Mouse (Mus musculus): ENCODE data around the gene Arhgap10. TPM values are rescaled to one million over a fixed set of nuclear protein-coding genes. Genes with fewer than 3 reads are reported as not detected.
"Not testable (repeated sequence)": the region's sequence is repeated elsewhere in the genome, so short reads cannot be mapped to it uniquely, and the experiment has no call there.

Gene Arhgap10
- total RNA-seq, 4 experiments from 2014 or later = 38.4 to 43.4 (median 41.2) TPM

DNA sequence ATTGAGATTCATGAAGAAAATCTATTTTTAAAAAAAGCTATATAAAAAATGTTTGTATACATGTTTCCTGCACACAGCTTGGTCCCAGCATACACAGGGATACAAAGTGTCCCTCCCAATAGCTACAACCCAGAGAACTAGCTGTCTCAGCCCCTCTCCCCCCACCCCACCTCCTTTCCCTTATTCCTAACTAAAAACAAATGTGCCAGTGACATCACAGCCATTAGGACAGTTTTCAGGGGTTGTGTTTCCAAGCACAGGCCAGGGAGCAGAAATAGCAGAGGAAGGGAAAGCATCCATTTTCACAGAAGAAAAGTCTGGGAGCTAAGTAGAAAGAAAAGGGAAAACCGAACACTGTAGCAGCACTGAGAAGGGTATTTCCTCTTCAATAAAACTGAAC is 163.6 kb downstream of the Arhgap10 start:
- no peak for DNase-seq (ENCODE audit: low spot score in 2 of 2)

DNA sequence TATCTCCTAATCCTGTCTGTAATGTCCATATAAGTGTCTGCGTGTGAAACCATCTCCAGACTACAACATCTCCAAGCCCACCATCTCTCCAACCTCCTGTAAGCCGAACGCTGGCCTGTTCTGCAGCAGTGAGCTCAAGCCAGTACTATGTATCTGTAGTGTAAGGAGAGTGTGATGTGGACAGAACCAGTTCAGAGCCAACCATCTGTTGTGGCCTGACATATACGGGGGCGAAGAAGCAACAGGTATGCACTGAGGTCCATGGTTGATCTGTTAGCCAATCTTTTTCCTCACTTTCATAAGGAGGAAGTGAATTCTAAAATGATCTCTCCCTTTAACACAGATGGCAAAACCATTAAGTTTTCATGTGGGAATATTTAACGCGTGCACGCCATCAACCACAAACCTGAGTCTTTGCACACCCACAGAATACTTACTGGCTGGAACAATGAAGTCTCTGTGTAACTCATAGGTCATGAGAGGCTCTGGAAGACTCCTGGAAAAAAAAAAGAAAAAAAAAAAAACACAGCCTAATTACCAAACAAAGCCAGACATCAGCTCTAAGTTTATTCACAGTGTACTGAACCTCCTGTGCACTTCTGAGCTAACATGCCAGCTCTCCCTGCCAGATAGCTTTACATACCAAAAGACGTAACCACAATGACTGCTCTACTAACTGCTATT is 166.4 kb downstream of the Arhgap10 start:
- no peak for DNase-seq (ENCODE audit: low spot score in 2 of 2)

DNA sequence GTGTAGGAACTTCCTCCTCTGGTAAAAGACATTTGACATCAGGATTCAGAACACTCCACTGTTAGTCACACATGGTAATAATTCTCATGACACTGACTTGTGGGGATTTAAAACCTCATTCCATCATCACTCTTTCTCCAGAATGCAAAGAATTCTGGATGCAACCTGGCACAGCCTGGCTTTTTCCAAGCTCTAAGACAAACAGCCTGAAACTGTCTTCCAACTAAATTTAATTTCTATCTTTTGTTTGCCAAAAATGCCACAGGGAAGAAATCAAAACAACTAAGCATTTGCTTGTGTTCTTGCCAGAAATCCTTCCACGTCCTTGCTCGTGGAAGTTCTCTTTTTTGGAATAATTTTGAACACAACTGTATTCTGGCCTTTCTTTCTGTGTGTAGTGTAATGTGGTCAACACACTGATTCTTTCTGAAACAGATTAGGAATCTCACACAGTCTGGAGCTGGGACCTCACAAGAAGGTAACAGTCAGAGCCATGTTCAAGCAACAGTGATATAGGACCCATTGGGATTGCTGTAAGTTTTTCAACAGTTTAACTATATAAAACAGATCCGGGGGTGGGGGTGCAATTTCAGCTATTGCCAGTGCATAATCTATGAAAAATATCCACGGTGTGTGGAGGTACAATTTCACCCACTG is 167.5 kb downstream of the Arhgap10 start:
- DNase-seq (ENCODE audit: low spot score in 2 of 2) = no peak

DNA sequence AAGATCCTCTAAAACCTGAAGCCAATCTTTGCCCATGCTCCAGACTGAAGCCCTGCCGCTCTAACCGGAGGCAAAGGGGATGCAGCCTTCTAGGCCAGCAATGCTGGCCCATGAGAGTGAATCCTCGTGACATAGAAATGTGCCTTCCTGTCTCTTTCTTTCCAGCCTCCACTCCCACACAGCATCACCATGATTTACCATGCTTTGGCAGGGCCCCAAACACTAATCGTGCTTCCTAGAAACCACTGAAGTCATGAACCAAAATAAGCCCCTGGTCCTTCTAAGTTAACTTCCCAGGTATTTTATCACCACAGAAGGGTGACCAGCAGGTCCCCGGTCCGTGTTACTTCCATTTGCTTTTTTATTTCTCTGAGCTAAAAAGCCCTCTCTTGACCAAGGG is 173.8 kb downstream of the Arhgap10 start:
- DNase-seq (ENCODE audit: low spot score in 2 of 2) = no peak

DNA sequence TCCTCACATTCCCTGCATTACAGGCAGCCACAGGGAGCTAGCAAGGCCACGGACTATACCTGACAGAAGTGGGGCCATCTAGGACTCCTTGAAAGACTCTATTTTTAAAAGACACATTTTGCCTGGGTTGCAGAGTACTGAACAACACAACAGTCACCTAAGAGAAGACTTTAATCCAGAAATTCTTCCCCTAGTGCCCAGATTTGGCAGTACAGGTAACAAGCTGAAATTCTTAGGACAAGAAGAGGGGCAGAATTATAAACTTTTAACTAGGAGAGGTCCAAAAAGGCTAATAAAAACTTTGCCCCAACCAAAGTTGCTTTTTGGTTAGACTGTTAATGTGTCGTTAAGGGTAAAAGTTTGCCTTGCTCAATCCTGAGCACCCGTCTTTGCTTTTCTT is 174.4 kb downstream of the Arhgap10 start:
- DNase-seq (ENCODE audit: low spot score in 2 of 2) = no peak

DNA sequence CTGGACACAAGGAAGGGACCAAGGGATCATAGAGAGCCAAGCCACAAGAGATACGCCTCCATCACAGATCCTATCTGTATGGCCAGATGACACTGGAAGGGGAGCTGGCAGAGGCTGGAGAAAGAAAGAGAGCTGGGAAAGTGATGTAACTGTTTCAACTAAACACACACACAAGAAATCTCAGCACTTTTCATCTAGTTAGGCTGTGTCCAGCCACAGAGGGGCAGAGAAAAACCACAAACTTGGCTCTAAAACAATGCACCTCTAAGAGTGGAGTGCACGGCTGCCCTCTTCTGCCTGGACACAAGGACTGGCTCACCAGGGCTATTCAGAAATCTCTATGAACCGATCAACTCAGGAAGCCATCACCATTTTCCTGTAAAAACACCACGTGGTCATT is 175.6 kb downstream of the Arhgap10 start:
- no peak for DNase-seq (ENCODE audit: low spot score in 2 of 2)

DNA sequence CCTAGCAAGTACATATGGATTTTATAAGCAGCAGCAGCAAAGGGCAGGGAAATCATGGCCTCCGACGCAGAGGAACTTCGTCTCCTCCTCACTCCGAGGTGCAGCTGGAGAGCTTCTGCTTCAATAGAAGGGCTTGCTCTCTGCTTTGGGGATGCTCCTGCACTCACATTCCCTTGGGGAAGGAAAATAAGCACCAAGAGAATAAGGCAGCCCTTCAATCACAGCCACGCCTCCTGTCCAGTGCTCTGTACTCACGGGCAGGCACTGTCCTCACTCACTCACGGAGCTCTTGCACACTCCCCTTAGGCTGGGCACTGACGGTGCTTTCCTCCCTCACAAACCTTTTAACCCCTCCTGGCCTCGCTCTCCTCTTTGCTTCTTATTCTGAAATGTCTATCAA is 176.4 kb downstream of the Arhgap10 start:
- DNase-seq (ENCODE audit: low spot score in 2 of 2) = no peak

DNA sequence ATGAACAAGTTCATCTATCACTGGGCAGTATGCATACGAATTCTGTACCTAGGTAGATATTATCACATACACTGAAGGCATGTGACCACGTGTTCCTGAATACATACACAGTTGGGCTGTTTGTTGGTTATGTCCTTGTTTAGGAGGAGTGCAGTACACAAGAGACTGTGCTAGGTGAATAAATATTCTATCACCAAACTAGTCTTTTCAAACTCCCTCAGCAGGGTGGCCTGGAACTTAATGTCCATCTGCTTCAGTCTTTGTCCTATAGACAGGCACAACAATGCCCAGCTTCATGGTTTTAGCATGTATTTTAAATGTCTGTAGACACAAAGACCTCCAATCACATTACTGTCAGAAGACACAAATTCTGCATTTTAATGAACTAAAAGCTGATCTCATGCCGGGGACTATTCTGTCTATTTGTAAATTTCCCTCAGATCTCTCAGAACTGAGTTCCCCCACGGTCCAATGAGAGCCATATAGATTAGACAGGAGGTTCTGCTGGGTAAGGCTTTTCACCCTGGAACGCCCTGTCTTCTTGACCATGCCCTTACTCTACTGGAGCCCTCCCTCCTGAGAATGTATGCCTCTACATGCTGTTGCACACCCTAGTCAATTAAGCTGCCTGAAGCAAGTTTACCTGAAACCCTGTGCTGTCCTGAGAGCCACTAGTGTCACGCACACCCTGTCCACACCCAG is 177.6 kb downstream of the Arhgap10 start:
- no peak for DNase-seq (ENCODE audit: low spot score in 2 of 2)

DNA sequence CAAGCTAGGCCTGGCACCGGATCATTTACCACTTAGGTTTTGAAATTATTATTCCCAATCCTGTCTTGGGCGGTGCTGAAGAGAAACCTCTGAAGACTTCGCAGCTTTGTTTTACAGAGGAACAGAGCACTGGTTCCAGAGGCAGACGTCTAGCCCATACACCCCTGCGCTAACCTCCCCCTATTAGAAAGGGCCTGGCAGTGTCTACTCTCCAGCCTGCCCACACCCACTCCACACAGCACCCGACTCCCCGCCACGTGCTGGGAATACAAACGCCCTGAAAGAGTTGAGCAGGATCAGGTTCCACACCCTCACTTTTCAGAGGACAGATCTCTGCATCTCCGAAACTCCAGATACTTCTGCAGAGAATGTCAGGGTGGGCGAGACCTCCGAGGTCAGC is 180.5 kb downstream of the Arhgap10 start:
- DNase-seq (ENCODE audit: low spot score in 2 of 2) = no peak

DNA sequence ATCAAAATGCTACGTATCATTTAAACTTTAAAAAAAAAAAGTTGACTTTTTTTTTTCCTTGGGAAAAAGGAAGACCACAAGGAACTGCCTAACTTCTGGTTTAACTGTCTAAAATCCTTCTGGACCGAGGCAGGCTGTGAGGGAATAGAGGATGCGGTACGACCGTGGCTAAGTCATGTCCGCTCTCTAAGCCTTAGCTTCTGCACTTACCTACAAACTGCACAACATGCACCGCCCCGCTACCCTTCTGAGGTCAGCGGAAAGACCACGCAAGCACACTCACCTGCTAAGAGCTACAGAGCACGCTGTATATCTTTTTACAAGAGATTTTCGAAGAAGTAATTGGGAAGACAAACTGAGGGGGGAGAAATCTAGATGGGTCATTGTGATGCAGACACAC is 186.6 kb downstream of the Arhgap10 start:
- DNase-seq (ENCODE audit: low spot score in 2 of 2) = no peak

DNA sequence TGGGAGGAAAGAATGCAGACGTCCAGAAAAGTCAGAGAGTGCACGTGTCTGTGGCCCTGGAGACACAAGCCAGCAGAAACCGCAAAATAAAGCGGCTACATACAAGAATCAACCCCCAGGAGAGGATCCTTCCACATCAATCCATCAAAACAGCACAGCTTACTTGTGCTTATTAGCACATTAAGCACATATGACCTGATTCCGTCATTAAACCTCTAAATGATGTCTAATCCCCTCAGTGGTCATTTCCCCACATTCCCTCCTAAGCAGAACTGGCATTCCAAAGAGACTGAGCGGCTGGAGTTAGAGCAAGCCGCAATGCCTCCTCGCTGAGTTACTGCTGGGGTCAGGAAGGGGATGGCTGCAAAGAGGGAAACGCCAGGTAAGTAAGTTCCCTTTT is 187.4 kb downstream of the Arhgap10 start:
- no peak for DNase-seq (ENCODE audit: low spot score in 2 of 2)

DNA sequence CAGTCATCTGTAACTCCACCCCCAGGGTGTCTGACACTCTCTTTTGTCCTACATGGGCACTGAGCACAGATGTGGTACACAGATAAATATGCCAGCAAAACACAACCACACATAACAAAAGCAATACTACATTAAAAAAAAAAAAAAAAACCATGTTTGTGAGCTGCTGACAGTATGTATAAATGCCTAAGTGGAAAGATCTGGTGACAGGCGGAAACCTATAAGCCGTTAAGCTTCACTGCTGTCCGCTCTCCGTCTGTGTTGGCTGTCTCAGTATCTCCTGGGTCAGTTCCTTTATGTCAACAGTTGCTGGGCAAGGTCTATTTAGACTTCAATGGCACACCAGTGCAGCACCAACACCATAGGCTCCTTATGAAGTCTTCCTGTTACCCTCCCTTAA is 188.0 kb downstream of the Arhgap10 start:
- DNase-seq (ENCODE audit: low spot score in 2 of 2) = no peak

DNA sequence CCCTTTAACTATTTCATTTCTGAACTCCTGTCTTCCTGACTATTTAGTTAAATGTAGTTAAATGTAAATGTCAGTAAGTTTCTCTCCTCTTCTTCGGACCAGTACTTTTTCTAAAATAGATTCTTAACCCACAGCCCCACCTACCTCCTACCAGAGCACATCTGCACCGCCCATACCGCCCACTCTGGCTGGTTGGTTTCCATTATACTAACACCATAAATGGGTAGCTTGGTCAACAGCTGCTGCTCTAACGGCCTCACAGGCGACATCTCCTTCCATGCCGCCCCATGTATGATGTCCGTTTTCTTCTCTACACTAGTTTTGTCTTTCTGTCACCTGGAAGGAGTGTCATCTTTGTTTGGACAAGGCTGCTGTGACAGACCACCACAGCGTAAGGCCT is 189.3 kb downstream of the Arhgap10 start:
- DNase-seq (ENCODE audit: low spot score in 2 of 2) = no peak

DNA sequence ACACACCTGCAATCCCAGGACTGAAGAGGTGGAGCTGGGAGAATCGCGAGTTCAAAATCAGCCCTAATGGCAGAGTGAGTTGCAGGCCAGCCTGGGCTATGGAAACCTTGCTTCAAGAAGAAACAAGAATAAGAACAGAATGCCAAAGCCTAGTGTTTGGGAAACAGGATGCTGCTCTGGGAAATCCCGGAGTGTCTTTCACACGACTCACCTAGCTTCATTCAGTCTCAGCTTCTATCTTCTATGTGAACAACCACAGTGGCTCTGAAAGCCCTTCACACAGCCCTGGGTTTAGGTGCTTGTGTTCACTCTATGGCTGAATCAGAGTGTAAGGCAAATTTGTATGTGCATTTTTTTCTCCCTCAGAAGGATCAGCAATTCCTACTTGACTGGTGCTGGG is 190.4 kb downstream of the Arhgap10 start:
- no peak for DNase-seq (ENCODE audit: low spot score in 2 of 2)

DNA sequence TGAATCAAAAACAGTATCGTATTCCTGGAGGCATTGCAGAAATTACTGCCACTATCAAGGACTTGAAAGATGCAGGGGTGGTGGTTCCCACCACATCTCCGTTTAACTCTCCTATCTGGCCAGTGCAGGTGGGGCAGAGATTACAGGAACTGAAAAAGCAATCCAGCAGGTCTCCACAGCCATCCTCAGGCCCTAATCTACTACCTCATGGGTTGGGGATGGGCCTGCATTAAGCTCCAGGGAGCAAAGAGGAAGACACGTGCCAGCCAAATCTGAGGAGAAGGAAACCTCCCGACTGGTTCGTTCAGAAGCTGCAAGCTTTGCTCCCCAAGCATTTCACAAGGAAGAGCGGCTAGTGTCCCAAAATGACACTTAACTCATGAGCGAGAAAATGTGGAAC is 195.0 kb downstream of the Arhgap10 start:
- DNase-seq (ENCODE audit: low spot score in 2 of 2) = not testable (repeated sequence)

DNA sequence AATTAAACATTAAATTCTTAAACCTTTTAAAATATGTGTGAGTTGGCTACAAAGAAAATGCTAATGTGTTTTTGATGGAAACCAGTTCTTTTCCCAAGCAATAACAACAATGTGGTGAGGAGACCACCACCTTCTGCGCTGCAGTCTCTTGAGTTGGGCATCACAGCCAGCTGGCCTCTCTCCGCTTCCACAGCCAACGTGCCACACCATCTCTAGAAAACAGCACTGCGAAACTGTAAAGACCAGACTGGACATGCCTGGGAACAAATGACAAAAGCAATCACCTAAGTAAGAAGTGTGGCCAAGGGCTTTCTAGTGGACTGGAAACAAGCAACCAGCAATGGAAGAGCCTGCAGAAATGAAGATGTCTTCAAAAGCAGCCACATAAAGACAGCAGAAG is 195.9 kb downstream of the Arhgap10 start:
- no peak for DNase-seq (ENCODE audit: low spot score in 2 of 2)

DNA sequence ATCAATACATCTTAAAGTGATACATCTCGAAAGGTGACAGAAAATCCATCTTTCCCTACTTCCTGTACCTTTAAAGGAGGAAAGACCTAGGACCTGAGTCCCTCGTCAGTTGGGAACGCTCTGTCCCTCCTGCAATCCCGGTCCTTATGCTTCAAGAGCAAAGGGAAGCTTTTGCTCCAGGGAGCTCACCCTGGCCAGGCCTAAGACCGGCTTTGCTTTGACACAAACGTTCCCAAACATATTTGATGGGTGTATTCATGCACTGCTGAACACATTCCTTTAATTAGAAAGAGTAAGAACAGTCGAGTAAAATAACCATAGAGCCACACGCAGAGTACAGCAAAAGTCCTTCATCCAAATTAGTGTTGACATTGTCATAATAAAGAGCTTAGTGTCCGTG is 199.2 kb downstream of the Arhgap10 start:
- DNase-seq (ENCODE audit: low spot score in 2 of 2) = no peak

DNA sequence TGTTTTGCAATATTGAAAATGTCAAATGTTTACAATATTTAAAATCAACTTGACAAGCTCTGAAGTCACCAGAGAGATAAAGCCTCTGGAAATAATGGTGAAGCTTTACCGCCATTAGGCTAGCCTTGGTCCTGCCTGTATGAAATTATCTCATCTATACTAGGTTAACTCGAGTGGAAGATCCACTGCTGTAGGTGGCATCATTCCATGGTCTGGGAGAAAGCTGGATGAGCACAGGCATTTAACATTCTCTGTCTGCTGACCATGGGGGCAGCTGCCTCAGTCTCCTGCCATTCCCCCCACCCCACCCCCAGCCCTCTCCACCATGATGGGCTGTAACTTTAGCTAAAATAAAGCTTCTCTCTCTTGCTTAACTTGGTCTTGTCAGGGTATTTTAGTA is 200.0 kb downstream of the Arhgap10 start:
- DNase-seq (ENCODE audit: low spot score in 2 of 2) = no peak

DNA sequence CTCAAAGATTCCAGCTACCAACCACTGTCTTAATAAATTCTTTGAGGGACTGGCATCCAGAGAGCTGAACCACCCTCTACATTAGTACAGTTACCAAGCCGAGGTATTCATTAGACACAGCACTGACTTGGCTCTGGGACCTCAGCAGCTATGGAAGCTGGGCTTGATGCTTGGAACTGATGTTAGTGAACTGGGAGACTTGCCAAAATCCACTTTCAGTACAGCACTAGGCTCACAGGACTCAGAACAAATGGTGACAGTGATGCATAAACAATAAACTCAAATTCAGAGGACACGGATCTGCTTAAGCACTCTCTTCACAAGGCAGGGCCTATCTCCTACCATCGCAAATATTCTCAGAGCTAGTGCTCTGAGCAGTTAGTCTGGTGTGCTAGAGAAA is 204.8 kb downstream of the Arhgap10 start:
- DNase-seq (ENCODE audit: low spot score in 2 of 2) = no peak

DNA sequence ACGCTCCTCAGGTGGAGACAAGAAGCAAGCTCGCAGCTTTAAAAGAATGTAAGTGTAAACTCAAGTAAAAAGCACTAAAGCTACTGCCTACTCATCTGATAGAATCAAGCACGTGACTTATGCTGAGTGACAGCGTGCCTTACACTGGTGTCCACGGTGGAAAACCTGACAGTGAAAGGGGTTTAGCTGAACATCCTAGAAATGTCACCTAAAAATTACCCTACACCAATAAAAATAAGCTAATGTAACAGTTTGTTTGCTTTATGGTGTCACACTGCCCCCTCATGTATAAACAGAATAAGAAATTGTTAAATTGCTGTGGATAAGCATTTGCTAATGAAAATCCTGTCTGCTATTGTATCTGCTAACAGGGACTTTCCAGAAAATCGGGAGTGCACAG is 206.0 kb downstream of the Arhgap10 start:
- DNase-seq (ENCODE audit: low spot score in 2 of 2) = no peak

DNA sequence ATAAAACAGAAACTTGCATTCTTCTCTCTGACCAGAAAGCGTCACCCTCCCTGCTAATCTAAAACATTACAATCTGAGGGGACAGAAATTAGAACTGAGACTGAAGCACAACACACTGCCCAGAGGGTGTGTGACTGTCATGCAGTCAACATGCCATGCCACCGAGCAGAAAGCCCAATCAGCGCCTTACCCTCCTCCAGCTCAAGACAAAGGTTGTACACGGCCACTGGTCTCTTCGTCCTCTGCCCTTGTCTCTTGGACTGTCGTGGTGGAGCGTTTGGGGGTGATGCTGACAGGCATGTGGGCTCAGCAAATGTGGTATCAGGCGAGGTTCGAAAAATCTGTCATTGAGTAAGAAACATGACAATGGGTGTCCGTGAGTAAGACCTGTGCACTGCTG is 207.2 kb downstream of the Arhgap10 start:
- no peak for DNase-seq (ENCODE audit: low spot score in 2 of 2)

DNA sequence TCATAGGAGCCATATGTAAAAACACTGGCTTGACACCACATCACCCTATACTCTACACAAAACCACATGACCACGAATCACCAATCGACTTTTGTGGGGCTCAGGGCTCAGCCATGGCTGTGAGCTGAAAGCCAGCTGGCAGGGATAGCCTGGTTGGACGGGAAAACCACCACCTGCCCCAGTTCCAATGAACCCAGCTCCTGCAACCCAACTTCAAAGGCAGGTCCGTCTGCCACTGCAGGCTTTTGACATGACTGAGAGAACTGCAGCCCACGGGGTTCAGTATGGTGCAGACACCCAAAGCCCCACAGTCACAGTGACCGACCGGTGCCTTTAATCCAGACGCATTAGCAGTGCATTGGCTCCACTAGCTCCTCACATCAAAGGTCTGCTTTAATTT is 207.7 kb downstream of the Arhgap10 start:
- peak in 1 of 2 experiments; percentile 44 for DNase-seq (ENCODE audit: low spot score in 2 of 2)

DNA sequence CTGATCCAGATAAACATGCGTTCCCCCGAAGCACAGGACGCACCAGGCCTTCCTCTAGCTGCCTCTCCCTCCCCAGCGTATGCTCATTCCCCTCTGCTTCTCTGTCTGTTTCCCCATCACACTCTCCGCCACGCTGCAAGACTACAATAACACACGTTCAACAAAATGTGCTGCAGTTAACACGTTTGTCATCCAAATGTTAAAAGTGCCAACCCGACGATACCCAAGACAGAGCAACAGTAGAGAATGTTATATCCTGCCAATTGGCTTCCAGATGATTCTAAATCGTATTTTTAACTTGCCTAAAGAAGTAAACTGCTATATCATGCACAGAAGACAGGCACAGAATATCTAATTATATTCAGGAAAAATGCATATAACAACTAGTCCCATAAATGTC is 223.2 kb downstream of the Arhgap10 start:
- no peak for DNase-seq (ENCODE audit: low spot score in 2 of 2)
